Mouse (Mus musculus) embryonic fibroblast, embryonic 13.5 days (primary cell): ENCODE results near the gene Gm20683.

Experiments
- CTCF ChIP-seq: IDR thresholded peaks from 2 replicates; pipeline ENCODE4 v1.5.1; 2011; ENCODE audit warnings: mild to moderate bottlenecking, control low read depth, low read length, moderate library complexity, borderline replicate concordance; ENCODE audit not compliant: insufficient read depth
- POLR2A ChIP-seq: IDR thresholded peaks from 2 replicates; pipeline ENCODE4 v1.6.1; 2011; ENCODE audit warnings: low read depth, mild to moderate bottlenecking, control low read depth, low read length, moderate library complexity

DNA sequence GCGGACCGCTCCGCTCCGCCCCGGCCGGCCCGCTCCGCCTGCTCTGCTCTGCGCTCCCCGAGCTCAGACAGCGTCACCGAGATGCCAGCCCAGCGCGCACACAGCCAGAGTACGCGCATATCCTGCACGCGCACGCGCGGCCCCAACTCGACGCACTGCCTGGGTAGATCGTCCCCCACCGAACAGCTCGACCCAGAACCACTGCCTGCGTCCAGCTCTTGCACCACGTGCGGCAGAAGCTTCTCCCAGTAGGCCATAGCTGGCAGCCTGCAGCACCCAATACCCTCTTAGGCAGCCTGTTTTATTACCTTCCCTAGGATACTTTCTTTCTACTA is 4.5 kb downstream of the Gm20683 start, which contains the start of gene Rhbdl1:
- TF ChIP-seq POLR2A (peak; percentile 63), CTCF (no peak)
